Mouse (Mus musculus) layer of hippocampus, adult 11-12 months (tissue): Measurements from ENCODE around the gene Gpr68.

Experiments used
- DNase-seq: peaks from one replicate; pipeline ENCODE4 v3.0.0; 2022; ENCODE audit warnings: low spot score

Gpr68 gene

DNA sequence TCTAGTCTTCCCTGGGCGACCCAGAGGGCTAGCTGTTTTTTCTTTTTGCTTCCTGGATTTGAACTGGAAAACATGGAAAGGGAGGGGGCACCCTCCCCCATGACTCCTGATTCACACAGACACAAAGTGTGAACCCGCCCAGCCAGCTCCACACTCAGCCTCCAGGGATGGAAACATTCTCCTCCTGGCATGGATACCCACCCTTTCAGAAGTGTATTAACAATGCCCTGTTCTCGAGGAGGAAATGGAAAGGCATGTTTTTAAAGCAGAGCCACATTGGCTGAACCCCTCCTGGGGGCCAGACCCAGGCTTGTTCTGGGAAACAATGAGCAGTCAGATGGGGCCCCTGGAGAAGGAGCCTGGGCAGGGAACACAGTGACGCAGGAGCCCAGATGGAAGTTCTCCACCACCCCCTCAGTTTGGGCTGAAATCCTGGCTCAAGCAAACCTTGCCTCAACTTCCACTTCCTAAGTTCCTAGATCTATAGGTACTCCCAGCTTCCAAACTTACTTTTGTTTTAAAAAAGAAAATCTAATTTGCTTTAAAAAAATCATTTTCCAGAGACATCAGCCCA, 39.9 kb downstream of the Gpr68 start:
- DNase-seq: peak; percentile 39

DNA sequence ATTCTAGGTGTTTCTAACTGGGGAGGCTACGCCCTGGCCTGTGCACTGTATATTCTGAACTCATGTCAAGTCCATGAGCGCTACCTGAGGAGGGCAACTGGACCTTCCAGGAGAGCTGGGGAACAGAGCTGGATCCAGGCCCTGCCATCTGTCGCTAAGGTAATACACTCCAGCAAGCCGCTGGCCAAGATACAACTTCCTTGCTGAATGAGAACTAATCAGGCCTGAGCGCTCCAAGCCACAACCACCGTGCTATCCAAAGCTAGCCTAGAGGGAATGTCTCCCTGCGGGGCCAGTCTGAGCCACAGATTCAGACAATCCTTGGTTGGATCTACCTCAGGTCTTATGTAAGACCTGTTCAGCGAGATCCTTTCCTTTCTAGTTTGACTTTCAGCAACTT, 40.9 kb downstream of the Gpr68 start:
- no peak for DNase-seq

DNA sequence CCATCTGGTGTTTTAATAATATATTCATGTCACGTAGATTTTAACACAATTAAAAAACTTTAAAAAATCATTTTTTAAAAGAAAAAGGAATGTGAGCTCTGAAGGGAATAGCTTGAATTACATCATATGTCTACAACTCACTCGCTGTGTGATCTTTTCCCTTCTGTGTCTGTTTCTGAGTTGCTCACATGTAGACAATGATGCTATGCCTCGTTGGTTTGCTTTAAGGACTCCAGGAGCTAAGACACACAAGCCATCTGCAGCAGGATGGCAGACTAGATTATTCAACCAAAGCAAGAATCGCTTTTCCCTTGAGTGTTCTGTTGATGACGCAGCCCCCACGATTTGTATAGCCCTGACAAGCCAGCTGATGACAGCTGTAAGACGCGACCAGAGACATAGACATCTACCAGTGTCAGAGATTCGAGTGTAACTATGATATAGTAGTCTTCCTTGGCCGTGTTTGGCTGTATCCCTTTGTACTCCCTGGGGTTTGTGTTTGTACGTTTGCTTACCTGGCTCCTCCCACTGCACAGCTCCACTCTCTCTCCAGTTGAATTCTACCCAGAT, 42.4 kb downstream of the Gpr68 start:
- no peak for DNase-seq

DNA sequence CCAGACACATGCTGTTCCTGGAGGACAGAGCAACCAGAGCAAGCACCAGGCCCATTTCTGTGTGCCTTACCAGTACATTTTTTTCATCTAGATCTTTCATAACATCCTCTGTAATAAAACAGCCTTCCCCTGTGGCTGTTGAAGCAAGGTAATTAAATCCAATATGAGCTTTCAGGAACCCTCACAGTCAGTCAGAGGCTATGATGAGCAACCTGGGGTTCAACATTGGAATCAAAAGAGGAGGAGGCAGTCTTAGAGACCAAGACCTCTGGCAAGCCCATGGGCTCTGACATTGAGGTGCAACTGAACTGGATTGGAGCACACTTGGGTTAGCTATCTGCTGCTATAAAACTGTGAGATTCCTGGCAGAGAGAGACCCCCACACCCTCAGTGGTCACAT, 42.9 kb downstream of the Gpr68 start:
- no peak for DNase-seq

DNA sequence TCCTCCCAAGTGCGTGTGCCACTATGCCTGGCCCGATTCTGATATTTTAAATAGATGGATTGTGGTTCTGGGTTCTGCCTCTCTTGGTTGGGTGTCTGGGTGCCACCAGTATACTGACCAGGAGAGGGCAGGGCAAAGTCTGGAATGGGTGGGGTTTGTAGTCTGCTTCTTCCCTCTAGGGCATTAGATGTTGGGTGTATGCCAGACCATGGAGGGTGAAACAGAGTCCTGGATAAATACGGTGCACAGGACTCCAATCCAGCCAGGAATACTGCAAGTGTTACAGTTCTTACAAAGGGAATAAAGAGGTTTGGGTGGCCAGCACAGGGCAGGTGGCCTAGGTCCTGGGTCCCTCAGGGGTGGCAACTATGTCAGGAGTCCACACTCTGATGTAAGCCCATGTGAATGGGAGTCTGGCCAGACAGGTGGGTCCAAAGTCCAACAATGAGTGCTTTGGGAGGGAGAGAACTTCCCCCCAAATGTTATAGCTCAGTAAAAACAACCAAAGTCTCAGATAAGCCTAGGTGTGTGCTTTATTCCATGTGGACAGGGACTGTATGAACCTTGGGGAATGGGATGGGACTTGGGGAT, 45.0 kb downstream of the Gpr68 start:
- DNase-seq: no peak

DNA sequence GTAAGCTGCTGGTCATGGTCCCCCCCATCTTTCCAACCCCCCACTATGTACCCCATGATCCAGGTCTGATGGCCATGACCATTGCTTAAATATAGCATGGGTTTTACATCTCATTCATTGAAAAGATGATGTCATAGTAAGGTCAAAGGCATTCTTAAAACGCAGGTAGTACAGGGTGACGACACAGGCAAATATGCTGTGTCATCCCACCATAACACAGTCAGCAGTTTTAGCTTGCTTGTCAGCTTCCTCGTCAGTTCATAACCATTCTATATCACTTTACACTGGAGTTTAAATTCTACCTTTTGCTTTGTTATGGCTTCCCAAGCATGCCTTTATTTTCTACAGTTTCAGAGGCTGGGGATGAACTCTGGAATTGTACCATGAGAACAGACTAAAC, 45.7 kb downstream of the Gpr68 start:
- DNase-seq: no peak

DNA sequence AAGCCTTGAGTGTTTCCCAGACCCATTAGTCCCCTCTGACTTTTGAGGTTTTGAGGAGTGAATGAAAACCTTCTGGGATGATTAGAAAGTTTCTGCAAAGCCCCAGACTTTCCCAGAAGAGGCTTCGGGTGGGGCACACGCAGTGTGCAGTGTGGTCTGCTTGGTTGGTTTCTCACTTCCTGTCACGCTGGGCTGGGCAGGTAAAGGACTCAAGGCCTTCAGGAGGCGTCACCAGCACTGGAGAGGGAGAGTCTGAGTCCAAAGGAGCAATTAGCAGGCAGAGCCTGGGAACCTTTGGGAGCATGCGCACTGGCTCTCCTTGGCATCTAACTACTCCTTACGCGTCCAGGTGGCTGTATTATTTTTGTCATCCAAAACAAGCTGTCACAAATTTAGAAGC, 50.2 kb downstream of the Gpr68 start:
- DNase-seq: no peak

DNA sequence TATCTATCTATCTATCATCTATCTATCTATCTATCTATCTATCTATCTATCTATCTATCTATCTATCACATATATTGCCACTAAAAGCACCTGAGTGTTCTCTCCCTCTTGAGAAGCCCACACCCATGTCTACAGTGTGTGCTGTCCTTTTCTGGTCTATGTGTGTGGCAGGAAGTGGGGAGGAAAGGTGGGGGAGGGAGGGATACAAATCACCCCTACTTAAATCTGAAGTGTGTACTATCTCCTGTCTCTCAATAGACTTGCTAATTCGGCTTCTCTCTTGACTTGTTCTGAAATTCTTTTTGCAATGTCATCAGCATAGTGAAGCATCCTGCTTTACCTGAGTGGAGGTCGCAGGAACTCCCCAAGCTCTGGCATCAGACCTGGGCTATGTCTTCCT, 51.7 kb downstream of the Gpr68 start:
- DNase-seq: no peak

DNA sequence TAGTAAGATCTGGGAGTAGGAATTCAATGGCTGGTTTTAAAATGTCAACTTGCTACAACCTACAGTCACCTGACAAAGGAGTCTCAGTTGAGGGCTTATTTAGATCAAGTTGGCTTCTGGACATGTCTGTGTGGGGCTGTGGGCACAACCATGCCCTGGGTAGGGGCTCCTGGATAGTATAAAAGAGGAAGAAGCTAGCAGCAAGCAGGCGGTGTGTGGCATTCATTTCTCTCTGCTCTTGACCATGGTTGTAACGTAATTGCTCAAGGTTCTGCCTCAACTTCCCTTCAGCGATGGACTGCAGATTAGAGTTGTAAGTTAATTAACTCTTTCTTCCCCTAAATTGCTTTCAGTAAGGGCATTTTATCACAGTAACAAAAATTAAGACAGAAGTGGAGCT, 55.6 kb downstream of the Gpr68 start:
- DNase-seq: no peak

DNA sequence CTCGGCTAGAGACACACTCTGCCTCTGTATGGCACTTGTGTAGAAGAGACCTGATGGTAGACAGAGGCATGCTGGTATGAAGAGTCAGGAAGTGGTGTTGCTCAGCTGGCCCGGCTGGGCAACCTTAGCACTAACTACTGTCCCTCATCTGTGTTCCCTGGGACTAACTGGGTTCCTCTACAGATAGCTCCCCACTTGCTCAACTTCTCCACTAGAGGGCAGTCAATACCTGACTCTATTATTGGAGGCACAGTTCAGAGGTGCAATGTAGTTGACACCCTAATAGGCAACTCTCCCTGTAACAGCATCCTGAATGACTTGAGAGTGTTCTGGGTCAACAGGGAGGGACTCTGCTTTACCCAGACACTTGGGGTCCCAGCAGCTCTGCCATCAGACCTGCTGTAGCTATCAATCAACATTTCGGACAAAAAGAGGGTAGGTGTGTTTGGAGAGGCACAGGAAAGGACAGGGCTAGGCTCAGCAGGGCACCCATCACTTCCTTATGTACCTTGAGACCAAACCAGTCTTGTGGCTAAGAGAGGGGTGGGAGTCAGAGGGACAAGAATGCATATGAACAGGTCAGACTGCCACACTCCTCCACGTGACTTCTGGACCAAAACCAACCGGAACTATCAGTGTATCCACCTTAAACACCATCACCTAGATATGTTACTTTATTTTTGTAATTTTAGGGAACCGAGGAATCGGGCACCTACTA, 58.4 kb downstream of the Gpr68 start:
- DNase-seq: peak; percentile 70

DNA sequence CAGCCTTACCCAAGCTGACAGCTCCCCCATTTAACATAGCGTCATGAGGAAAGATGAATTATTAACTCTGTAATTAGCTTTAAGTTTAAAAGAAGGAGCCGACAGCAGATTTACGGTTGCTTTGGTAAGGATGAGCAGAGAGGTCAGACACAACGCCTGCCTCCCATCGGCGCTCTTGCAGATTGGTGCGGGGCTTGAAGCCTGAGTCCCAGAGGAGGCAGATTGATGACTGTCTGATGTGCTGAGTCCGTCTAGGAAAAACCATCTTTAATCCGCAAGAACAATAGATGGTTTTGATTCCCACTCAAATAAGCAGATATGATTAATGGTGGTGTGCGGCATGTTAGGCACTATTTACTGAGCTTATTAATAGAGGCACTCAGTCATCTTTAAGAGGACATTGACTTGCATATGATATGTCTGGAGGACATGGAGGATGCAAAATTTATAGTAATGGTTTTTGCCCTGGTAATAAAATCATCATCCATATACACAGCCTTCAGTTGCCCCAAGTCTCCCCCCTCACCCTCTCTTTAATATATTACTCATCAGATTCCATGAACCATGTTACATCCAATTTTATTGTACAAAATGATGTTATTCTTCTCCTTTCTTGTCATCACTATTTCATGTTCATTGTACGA, 60.4 kb downstream of the Gpr68 start:
- DNase-seq: no peak

DNA sequence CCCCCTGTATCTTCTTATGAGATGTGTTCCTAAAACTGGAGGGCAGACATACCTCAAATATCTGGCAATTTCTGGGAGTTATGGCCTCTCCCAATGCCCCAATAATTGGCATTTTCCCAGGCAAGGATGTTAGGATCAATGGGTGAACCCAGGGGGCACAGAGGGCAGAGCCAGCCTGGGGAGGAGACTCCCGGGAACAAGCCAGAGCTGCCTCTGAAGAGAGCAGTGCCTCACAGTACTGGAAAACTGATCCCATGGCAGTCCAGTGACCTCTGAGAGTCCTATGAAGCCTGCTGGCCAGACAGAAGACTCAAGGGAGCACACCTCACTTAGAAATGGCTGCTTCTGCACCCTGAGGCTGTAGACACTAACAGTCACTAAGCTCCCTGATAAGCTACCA, 61.4 kb downstream of the Gpr68 start:
- DNase-seq: no peak

DNA sequence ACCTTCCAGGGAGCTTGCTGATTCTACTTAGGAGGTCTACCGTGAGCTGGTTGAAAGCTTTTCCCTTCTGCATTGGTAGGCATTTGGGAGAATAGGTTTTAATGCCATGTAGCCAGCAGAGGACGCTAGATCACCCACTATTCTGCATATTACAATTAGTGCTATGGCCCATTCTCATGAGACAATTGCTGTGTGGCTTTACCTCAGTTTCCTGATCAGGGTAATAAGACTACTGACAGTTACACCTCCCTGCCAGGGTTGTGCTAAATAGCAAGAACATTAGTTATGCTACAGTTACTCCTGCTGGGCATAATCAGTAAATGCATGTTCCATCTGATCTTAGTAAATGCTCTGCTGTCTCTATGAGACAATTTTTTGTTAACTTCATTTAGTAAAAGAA, 62.2 kb downstream of the Gpr68 start:
- no peak for DNase-seq

DNA sequence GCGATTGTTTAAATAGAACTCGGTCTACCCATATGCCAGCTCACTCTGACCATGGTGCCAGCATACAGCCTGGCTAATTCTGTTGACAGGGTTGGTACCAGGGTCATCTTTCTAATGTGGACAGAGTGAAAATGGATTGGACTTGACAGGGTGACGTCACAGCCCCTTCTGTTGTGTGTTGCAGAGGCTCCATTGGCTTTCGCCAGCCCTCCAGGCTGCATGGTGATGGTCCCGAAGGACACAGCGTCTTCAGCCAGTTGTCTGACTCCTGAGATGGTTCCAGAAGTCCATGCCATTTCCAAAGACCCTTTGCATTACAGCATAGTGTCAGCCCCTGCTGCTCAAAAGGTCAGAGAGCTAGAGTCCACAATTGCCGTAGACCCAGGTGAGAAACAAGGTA, 63.5 kb downstream of the Gpr68 start:
- DNase-seq: no peak

DNA sequence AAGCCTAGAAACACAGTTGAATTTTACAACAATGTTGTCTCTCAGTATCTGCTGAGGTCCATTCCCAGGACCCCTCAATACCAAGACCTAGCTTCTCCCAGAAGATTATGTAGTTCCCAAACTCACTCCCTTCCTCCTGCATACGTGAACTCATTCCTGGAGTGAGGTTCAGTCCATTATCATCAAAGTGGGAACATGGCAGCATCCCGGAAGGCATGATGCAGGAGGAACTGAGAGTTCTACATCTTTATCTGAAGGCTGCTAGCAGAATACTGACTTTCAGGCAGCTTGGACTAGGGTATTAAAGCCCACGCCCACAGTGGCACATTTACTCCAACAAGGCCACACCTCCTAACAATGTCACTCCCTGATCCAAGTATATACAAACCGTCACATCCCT, 64.8 kb downstream of the Gpr68 start:
- DNase-seq: no peak

DNA sequence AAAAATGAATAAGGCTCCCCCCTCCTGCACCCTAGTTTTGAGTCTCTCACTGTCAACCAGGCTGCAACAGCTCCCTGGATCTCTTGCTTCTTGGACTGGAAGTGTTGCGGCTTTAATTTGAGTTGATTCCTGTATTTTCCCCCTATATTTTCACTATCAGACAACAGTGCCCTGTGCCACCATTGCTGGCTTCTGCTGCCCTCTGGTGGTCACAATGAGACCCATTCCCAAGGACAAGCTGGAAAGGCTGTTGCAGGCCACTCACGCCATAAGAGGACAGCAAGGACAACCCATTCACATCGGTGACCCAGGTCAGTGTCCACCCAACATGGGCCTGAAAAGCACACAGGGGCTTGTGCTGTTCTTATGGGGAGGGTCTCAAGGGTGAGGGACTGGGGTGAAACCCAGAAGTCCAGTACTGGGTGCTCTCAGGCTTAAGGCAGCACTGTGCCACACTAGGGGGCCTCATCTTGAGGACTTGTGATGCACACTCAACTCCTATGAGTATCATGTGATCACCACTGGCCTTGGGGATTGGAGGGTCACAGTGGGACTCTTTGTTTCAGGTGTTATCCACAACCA, 66.7 kb downstream of the Gpr68 start:
- DNase-seq: peak; percentile 89

DNA sequence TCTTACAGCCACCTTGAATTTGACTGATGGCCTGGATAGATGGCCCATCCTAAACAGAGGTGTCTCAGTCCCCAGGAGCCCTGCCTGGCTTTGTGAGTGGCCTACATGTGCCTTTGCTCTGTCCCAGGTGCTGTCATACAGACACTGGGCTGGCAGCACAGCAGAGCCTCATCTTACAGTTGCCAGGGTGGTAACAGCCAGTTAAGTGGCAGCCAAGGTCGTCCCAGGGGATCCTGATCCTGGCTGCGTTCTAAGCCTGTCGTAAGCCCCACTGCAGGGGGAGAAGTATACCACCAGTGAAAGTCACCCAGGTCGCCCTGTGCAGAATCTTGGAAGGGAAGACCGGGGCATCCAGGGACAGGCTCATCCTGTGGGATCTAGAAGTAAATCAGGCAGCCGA, 68.1 kb downstream of the Gpr68 start:
- DNase-seq: no peak

DNA sequence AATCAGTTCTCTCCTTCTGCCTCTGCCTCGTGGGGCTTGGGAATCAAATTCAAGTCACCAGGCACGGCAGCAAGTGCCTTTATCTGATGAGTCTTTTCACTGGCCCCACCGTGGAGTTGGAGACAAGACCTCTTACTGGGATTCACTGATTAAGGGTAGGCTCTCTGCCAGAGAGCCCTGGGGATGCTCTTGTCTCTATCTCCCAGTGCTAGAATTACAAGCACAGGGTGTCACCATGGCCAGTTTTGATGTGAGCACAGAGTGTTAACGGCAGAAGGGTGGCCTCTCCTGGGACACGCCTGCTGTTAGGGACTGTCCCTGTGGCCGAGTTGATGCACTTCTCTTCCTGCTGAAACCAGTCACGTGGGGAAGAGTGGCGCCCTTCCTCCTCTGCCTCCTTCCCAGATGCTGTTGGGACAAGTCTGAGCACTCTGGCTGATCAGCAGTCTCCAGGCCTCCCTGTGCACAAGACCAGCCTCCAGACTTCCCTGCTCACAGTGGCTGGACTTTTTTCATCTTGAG, 68.9 kb downstream of the Gpr68 start:
- no peak for DNase-seq

DNA sequence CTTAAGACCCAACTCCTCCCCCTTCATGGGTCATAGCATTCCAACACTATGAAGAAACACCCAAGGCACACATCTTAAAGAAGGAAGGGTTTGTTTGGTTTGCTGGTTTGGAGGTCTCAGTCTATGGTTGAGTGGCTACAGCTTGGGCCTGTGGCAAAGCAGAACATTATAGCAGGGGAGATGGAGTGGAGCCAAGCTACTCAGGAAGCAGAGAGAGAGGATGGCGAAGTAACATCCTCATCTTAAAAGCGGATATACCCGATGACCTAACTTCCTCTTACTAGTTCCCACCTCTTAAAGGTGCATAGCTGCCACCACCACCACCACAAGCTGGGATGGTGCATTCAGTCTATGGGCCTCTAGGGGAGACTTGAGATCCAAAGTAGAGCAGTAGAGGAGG, 70.8 kb downstream of the Gpr68 start:
- DNase-seq: no peak

DNA sequence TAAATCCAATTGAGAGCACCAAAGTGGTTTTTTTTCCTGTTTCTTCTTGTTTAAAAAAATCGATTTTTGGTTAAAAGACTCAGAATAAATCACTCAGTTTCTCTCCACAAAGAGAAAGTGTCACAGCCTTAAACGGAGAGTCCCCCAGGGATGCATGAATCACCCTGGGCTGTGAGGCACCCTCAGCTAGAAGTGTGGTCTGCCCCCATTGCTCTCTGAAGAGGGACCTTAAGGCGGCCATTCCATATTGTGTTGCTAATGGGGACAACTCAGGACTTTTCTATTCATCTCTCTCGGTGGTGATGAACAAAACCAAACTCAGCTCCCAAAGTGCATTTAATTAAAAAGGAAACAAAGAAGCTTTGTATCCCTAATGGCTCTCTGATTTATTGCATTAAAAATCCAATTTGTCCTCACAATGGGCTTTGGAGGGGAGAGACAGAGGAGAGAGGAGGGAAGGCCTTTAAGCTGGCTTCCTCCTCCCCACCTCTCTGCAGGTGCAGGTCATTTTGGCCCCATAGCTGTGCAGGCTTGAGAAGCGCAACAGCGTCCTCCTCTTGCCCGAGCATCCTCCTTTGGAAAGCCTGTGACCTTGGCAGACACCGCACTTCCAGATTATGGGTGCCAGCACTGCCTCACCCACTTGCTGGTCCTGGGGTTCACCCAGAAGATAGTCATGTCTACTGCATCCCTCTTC, 76.2 kb downstream of the Gpr68 start:
- no peak for DNase-seq

DNA sequence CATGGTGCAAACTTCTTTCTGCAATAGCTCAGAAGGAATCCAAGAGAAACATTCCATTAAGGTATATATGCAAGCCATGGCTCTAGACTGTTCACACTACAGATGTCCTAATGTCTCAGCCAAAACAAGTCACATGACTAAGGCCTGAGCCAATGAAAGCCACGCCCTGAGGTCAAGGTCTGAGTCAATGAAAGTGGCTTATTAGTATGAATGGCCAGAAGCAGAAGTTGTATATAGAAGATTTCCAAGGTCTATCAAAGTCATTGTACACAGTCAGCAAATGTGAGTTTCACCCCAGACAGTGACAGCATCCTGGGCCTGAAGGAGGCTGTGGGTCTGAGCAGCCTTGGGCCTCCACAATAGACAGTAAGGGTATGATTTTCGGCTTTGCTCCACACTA, 77.0 kb downstream of the Gpr68 start:
- DNase-seq: no peak
